Mouse (Mus musculus): ENCODE results near the gene Abcg5. TPM values are rescaled to one million over a fixed set of nuclear protein-coding genes. Genes with fewer than 3 reads are reported as not detected.
A peak's percentile ranks its signal among the peaks of the same experiment; 100 is the strongest.

Gene Abcg5
- total RNA-seq, 2 experiments from 2014 or later, result not detected

DNA sequence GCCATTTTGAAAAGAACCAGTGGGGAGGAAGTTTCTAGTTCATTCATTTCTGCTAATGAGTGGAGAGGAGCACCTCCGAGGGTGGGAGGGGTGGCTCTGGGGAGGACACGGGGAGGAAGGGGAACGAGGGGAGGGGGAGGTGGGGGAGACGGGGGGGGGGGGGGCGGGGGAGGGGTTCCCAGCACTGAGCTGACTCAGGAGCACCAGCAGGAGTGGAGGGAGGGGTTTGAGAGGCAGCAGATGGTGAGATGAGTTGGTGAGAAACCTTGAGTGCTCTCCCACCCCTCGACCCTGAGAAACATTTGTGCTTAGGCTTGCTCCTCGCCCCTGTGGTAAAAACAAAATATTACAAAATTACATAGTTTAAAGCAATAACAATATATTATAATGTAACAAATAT lies 36.9 kb downstream of the Abcg5 start:
- no peak for DNase-seq (ENCODE audit: low spot score in 2 of 2)

- no peak for DNase-seq (ENCODE audit: low spot score in 2 of 2)
These were observed 37.7 kb downstream of the Abcg5 start for GRCm38 (mm10) chr17:84645119-84645518.

DNA sequence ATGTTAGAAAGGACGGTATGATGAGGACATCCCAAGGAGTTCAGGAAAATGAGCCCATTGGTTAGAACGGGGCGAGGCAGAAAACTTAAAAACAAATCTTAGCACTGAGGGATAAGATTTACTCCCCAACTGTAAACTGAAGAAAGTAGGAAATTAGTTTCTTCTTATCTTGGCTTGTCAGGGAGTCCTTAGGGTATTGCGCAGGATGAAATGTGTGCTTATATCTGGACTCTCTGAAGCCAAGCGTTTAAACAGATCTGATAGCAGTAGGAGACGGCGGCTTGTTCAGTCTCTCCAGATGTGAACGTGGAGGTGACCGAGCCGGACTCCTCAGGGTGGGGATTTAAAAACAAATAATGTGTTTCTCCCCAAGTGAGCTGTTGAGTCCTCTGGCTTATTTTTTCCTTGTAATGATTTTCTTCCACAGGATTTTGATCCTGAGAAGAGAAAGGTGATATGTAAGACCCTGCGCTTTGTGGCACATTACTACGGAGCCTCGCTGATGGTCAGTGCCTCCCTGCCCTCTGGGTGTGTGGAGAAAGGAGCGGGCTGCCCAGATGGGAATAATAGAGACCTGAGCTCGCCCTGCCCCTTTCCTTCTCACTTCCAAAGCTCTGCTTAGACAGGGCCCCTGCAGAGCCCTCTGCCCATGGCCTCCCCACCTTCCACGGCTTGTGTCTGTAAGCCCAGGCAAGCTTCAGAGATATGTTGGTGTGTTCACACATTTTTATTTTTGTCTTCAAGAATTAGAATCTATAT lies 38.3 kb downstream of the Abcg5 start:
- DNase-seq (ENCODE audit: low spot score in 2 of 2), result no peak

DNA sequence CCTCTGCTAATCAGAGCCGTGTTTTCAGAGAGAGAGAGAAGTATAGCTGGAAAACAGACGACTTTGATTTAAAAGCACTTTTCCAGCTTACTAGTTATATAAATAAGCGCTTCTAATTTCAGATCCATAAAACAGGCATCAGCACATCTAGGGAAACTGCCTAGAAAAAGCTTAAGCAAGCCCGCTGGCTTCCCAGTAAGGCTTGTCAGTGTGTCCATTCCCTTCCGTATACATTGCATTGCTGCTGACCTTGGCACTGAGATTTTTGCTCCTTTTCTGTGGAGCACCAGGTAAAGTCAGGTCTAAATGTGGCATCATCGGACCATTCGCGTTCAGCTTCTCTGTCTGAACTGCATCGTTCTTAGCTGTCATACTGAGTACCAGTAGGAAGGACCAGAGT lies 40.5 kb downstream of the Abcg5 start:
- DNase-seq (ENCODE audit: low spot score in 2 of 2), result no peak

DNA sequence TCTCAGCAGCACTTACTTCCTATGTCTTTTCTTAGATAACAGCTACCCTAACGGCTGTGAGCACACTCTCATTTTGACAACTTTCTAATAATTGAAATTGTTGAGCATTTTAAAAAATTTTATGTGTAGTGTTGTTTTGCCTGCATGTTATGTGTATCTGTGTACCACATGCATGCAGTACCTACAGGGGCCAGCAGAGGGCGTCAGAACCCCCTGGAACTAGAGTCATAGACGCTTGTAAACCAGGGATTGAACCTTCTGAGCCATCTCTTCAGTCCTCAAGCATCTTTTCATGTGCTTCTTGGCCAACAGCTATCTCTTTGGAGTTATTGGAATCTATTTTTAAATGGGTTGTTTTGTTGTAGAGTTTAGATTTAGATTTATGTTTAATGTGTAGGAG lies 40.9 kb downstream of the Abcg5 start:
- DNase-seq (ENCODE audit: low spot score in 2 of 2), result peak in 1 of 2 experiments; percentile 54

DNA sequence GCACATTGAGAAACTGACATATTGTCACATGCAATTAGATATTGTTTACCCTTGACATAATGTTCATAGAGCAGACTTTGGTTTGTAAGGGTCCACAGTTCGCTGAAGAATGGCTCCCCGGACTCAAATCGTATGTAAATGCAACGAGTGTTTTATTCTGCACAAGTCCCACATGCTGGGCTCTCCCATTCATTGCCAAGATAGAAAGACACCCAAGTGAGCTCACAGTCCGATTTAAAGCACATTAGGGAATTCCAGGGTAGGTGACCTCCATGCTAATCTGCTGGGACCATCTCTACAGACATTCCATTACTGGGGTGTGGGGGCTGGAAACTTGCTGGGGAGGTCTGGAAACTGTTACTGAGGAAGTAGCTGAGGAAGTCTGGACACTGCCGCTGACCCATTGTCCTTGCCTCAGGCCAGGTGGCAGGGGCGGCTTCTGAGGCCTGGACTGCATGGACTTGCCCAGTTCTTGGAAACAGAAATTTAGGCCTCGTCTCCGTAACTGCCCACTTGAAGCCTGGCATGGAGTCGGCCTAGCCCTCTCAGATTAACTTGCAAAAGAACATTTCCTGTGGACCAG lies 42.9 kb downstream of the Abcg5 start:
- no peak for DNase-seq (ENCODE audit: low spot score in 2 of 2)

DNA sequence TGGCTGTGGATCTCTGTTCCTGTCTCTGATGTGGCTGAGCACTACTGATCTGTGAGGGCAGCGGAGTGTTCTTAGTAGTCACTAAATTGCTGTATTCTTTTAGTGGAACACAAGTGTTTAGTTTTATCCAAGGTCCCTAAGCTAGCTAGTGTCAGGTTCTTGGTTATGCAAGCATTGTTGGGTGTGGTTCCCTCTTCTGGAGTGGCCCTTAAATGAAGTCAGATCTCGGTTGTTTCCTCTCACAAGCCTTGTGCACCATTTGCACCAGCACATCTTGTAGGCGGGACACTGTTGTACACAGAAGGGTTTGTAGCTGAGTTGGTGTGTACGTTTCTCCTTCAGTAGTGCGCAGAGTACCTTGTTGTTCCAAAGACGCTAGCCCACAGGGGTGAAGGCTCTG lies 44.8 kb downstream of the Abcg5 start:
- DNase-seq (ENCODE audit: low spot score in 2 of 2), result no peak

- no peak for DNase-seq (ENCODE audit: low spot score in 2 of 2)
These were observed 46.5 kb downstream of the Abcg5 start for GRCm38 (mm10) chr17:84636328-84636727.

DNA sequence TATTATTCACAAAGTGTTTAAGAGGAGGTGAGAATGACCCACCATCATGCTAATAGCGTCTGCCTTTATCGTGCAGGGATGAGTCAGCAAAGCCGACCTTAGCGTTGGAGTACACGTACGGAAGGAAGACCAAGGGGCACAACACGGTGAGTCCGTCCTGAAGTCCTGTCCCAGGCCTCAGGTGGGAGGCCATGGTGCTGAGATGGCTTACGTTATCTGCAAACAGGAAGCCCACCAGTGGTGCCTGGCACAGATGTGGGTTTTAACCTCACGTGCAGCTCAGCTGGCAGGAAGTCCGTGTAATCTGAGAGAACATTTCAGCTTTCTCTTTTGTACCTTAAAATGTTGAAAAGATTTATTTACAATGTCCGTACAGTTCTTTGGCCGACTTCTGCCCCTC lies 49.4 kb downstream of the Abcg5 start:
- no peak for DNase-seq (ENCODE audit: low spot score in 2 of 2)

DNA sequence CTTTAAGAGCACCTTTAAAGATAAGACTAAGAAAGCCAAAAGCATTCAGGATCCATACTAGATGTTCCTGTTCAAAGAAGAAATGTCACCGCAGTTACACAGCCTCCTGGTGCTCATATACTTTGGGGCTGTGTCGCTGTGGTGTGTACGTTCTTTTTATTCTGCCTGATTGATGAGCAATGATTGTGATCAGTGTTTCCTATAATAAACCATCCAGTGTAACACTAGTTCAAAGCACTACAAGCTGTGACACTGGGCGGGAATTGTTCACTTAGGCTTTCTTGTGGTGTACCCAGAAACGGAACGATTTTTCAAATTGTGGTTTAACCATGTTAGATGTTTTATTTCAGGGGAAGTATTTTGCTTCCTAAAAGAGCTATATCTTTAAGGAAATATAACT lies 51.0 kb downstream of the Abcg5 start:
- no peak for DNase-seq (ENCODE audit: low spot score in 2 of 2)

- no peak for DNase-seq (ENCODE audit: low spot score in 2 of 2)
These were observed 54.2 kb downstream of the Abcg5 start for GRCm38 (mm10) chr17:84628611-84629010.

- DNase-seq (ENCODE audit: low spot score in 2 of 2), result no peak
These were observed 55.1 kb downstream of the Abcg5 start for GRCm38 (mm10) chr17:84627721-84628120.

DNA sequence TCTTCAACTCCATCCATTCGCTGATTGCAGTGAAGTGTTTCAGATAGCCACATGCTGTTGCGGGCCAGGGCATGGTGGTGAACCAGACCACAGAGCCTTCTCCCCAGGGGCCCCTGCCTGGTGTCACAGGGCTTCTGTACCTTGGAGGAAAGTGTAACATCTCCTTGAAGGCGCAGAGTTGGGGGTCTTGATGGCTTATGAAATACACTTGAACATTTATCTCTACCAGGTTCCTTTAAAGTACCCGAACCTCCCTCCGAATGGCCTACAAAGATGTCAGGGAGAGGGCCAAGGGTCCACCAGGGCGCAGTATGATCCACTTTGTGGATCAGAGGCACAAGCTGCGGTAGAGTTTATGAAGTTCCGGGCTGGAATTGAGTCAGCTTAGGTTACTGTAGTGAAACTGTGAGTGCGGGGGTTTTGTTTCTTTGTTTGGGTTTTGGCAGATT lies 55.9 kb downstream of the Abcg5 start:
- no peak for DNase-seq (ENCODE audit: low spot score in 2 of 2)

DNA sequence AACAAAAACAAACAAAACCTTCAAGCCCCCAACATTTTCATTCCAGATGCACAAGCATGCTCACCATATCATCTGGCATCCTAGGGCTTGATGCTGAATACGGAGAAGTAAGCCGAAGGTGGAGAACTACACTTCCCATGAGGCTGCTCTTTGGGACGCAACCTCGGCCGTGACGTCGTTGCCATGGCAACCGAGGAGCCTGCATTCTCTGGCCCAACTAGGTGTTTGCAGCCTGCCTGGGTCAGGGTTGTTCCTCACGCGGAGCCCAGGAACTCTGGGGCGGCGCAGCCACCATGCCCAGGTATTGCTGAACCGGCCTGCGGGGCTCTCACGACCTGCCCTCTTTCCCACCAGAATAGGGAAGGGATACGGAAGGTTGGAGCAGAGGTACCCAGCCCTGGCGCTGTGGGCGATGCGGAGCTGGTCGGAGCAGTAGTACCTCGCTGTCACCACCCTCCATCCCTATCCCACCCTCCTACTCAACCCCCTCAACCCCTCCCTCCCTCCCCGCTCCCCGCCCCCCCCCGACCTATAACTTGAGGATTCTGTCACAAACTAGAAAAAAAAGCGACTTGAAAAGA lies 56.4 kb downstream of the Abcg5 start, which contains the start of gene Dync2li1:
Gene Dync2li1, plus strand, starts transcription at position 221 of the 581 bp plus-strand sequence.
- DNase-seq (ENCODE audit: low spot score in 2 of 2), result peak; percentile 81 to 96

GRCm38 (mm10) chr17:84622873-84623272 lies 59.9 kb downstream of the Abcg5 start:
- no peak for DNase-seq (ENCODE audit: low spot score in 2 of 2)

DNA sequence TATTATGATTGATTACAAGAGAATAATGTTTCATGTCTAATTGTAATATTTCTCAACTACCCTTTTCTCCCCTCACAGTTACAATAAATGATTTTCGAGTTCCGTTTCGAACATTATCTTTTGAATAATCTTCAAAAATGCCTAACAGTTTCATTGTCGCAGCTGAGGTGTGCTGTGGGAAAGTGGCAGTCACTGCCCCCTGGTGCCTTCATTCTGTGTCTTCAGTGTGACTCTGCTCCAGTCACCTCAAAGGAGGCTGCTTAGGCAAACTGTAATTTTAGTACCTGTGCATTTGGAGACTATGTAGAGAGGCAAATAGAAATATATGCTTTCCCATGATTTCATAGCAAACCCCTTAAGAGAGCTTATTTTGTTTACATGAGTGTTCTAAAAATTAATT lies 60.8 kb downstream of the Abcg5 start:
- DNase-seq (ENCODE audit: low spot score in 2 of 2), result no peak

- DNase-seq (ENCODE audit: low spot score in 2 of 2), result no peak
These were observed 61.6 kb downstream of the Abcg5 start for GRCm38 (mm10) chr17:84621209-84621608.

GRCm38 (mm10) chr17:84620610-84621009 lies 62.2 kb downstream of the Abcg5 start:
- no peak for DNase-seq (ENCODE audit: low spot score in 2 of 2)

- DNase-seq (ENCODE audit: low spot score in 2 of 2), result no peak
These were observed 62.7 kb downstream of the Abcg5 start for GRCm38 (mm10) chr17:84620076-84620475.

DNA sequence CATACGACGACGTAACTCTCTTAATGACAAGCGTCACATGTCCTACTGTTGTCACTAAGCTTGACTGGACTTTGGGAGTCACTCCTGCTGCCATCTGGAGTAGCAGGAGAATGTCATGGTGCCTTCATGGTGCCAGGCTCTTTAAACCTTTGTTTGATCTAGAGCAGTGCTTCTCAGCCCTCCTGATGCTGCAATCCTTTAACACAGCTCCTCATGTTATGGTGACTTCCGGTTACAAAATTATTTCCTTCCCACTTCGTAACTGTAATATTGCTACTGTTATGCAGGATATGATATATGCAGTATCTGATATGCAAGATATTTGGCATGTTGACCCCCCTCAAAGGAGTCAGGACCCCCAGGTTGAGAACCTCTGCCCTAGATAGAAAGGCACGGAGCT lies 63.7 kb downstream of the Abcg5 start:
- DNase-seq (ENCODE audit: low spot score in 2 of 2), result no peak

- no peak for DNase-seq (ENCODE audit: low spot score in 2 of 2)
These were observed 64.9 kb downstream of the Abcg5 start for GRCm38 (mm10) chr17:84617953-84618352.

DNA sequence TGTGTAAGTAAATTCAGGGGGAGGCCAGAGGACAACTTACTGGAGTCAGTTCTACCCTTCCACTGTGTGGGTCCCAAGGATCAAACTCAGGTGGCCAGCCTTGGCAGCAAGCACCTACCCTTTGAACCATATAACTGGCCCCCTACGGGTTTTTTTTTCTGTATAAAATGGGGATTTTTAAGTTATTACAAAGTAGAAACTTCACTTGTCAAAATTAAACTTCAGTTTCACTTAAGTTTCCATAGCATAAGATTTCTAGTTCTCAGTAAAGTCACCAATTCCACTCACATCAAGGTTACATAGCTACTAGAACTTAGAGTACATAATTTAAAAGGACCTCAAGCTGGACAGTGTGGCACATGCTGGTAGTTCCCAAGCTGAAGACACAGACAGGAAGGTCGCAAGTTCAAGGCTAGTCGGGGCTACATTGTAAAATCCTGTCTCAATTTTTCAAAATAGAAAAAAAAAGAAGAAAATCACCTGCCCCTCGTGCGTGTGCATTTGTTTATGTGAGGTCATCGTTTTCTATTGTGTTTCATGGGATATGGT lies 66.2 kb downstream of the Abcg5 start:
- DNase-seq (ENCODE audit: low spot score in 2 of 2), result no peak
